Mouse (Mus musculus) gastrocnemius, postnatal 10 days (tissue): ENCODE data around the gene Limch1. TPM values are rescaled to one million over a fixed set of nuclear protein-coding genes. Genes with fewer than 3 reads are reported as not detected.

ENCODE experiments used
- DNase-seq: peaks from one replicate; pipeline ENCODE4 v3.0.0; 2021; ENCODE audit warnings: mixed read lengths
- microRNA-seq, 2 experiments: library from miRNA; unstranded; fragments of <30 nt; microRNA quantifications; one replicate each; pipeline ENCODE4 v1.2.0; 2021
- total RNA-seq, 2 experiments: library from RNA; stranded (reverse); gene quantifications; 2 replicates each; pipeline ENCODE4 v1.2.3; 2021

Limch1 gene
- total RNA-seq, 2 experiments from 2014 or later, result 166 to 172 TPM

GRCm38 (mm10) chr5:67103016-67103415, 357.4 kb downstream of the Limch1 start:
- DNase-seq, result no peak

- DNase-seq, result no peak
These were observed 360.6 kb downstream of the Limch1 start for GRCm38 (mm10) chr5:67106261-67106660.

Small RNAs within 50 kb of the gene (microRNA-seq; reads per million reads assigned to microRNA genes)
- 0 reads per million in 2 experiments for gene Gm23841

Other genes starting within 250 kb of the Limch1 start
- 10 to 100 TPM; 55.1 to 56.2 TPM for gene Apbb2, start 127.0 kb upstream of the Limch1 start, total RNA-seq
- 10 to 100 TPM; 15.0 to 18.4 TPM for gene Uchl1, start 69.7 kb upstream of the Limch1 start, total RNA-seq